Mouse (Mus musculus) left cerebral cortex, adult 11 months (tissue): ENCODE results near the gene Aup1.

ENCODE experiments used
- DNase-seq: peaks from one replicate; pipeline ENCODE4 v3.0.0; 2022; ENCODE audit warnings: low spot score

The Aup1 gene

GRCm38 (mm10) chr6:83069488-83070246 lies 15.3 kb downstream of the Aup1 start:
- DNase-seq = no peak

- DNase-seq = no peak
Measured at GRCm38 (mm10) chr6:83070247-83070310, 15.8 kb downstream of the Aup1 start, which contains the start of gene Tlx2. Tlx2 (minus strand) TSS chr6:83070293.

GRCm38 (mm10) chr6:83070311-83071219 lies 16.2 kb downstream of the Aup1 start:
- no peak for DNase-seq

- no peak for DNase-seq
Measured at GRCm38 (mm10) chr6:83071220-83071619, 16.9 kb downstream of the Aup1 start.

GRCm38 (mm10) chr6:83074979-83075378 lies 20.7 kb downstream of the Aup1 start:
- no peak for DNase-seq

GRCm38 (mm10) chr6:83077630-83078323 lies 23.5 kb downstream of the Aup1 start, which contains the start of gene Pcgf1:
Pcgf1 (plus strand) TSS chr6:83077869.
- DNase-seq = no peak

GRCm38 (mm10) chr6:83078324-83078858 lies 24.1 kb downstream of the Aup1 start:
- DNase-seq = peak; percentile 98

GRCm38 (mm10) chr6:83080210-83080609 lies 25.9 kb downstream of the Aup1 start:
- DNase-seq = no peak

GRCm38 (mm10) chr6:83083497-83083896 lies 29.2 kb downstream of the Aup1 start:
- DNase-seq = no peak

GRCm38 (mm10) chr6:83084477-83084876 lies 30.2 kb downstream of the Aup1 start:
- DNase-seq = no peak

- DNase-seq = no peak
Measured at GRCm38 (mm10) chr6:83086121-83087035, 32.1 kb downstream of the Aup1 start, which contains the start of gene Lbx2. Lbx2 (plus strand) TSS chr6:83086367.

GRCm38 (mm10) chr6:83087205-83087925 lies 33.0 kb downstream of the Aup1 start:
- DNase-seq = no peak

GRCm38 (mm10) chr6:83087926-83088260 lies 33.6 kb downstream of the Aup1 start:
- DNase-seq = no peak

GRCm38 (mm10) chr6:83092416-83093127 lies 38.3 kb downstream of the Aup1 start:
- DNase-seq = no peak

- DNase-seq = no peak
Measured at GRCm38 (mm10) chr6:83095968-83096367, 41.6 kb downstream of the Aup1 start.

GRCm38 (mm10) chr6:83098411-83098810 lies 44.1 kb downstream of the Aup1 start:
- DNase-seq = no peak

- peak; percentile 89 for DNase-seq
Measured at GRCm38 (mm10) chr6:83101316-83101687, 47.0 kb downstream of the Aup1 start, which contains the start of the genes Ccdc142 and Gm42688. Ccdc142 (plus strand) TSS chr6:83101601. Gm42688 (plus strand) TSS chr6:83101617.

GRCm38 (mm10) chr6:83101688-83102556 lies 47.6 kb downstream of the Aup1 start:
- DNase-seq = no peak

- DNase-seq = no peak
Measured at GRCm38 (mm10) chr6:83103130-83103650, 48.9 kb downstream of the Aup1 start.
